Comparison of ENCODE assay signal across 12 mouse cellular contexts in genomic region chr6:53637356-53638351, GRCm38 (mm10).
DNase-seq lines count a peak whose midpoint lies in the region; ATAC-seq lines count a peak whose summit lies in the region.
"Had no signal": no experiment of that assay in that cellular context is flagged by ENCODE, and none has a peak within 500 bp of the region (broad histone marks: within the 10 kb centered on the region; RNA-seq: fewer than 3 reads in every experiment).

No protein-coding gene starts in this region.

- peaks cover 12% of the 10 kb centered on the region for H3K4me1 ChIP-seq in midbrain, embryonic 10.5 days
- H3K4me1 ChIP-seq in midbrain, embryonic 11.5 days (ENCODE audit: control insufficient read depth, insufficient read depth, low read length), result no peaks in the 10 kb centered on the region; the same call in 1 of the 2 replicates
- H3K4me1 ChIP-seq in neural tube, embryonic 14.5 days (ENCODE audit: control insufficient read depth, insufficient read depth, low read length), result no peaks in the 10 kb centered on the region
- H3K4me1 ChIP-seq in kidney, embryonic 16.5 days (ENCODE audit: insufficient read depth, low read length), result no peaks in the 10 kb centered on the region
- H3K4me1 ChIP-seq: heart, embryonic 10.5 days had no signal

- ATAC-seq in midbrain, embryonic 11.5 days (ENCODE audit: low FRiP score), result no peak
- peak; percentile 56; the same call in 1 of the 2 replicates for ATAC-seq in neural tube, embryonic 14.5 days (ENCODE audit: low read depth)
- no peak for ATAC-seq in kidney, embryonic 16.5 days (ENCODE audit: low FRiP score, low TSS enrichment)

- no peak overlapping the region for H3K4me3 ChIP-seq in midbrain, embryonic 10.5 days
- H3K4me3 ChIP-seq in midbrain, embryonic 11.5 days (ENCODE audit: low read depth, low read length), result no peak overlapping the region
- H3K4me3 ChIP-seq in neural tube, embryonic 14.5 days (ENCODE audit: low read depth, low read length), result no peak overlapping the region
- no peak overlapping the region for H3K4me3 ChIP-seq in kidney, embryonic 16.5 days (ENCODE audit: low read length)
- H3K4me3 ChIP-seq: embryonic facial prominence, embryonic 15.5 days; heart, embryonic 10.5 days had no signal

- H3K9ac ChIP-seq in midbrain, embryonic 11.5 days (ENCODE audit: low read length), result no peak overlapping the region
- H3K9ac ChIP-seq in neural tube, embryonic 14.5 days (replicated peaks; ENCODE audit: low read depth, low read length), result no peak overlapping the region
- H3K9ac ChIP-seq in kidney, embryonic 16.5 days (replicated peaks; ENCODE audit: low read length), result no peak overlapping the region
- H3K9ac ChIP-seq: embryonic facial prominence, embryonic 15.5 days had no signal

- 88% methylated on average over 13 of the region's 13 CpGs for WGBS in midbrain, embryonic 10.5 days
- WGBS in midbrain, embryonic 11.5 days, result 80% methylated on average over 13 of the region's 13 CpGs
- 53% methylated on average over 13 of the region's 13 CpGs for WGBS in neural tube, embryonic 14.5 days
- 75% methylated on average over 13 of the region's 13 CpGs for WGBS in kidney, embryonic 16.5 days

- no peaks in the 10 kb centered on the region for H3K9me3 ChIP-seq in midbrain, embryonic 10.5 days (replicated peaks)
- no peaks in the 10 kb centered on the region for H3K9me3 ChIP-seq in midbrain, embryonic 11.5 days (ENCODE audit: control insufficient read depth, low read length)
- no peaks in the 10 kb centered on the region for H3K9me3 ChIP-seq in neural tube, embryonic 14.5 days (ENCODE audit: control insufficient read depth, low read length)
- no peaks in the 10 kb centered on the region for H3K9me3 ChIP-seq in kidney, embryonic 16.5 days (ENCODE audit: low read length)
- H3K9me3 ChIP-seq: embryonic facial prominence, embryonic 15.5 days; heart, embryonic 10.5 days had no signal

- 0 out of 2 replicates have a peak, but pooled peaks cover 3% of the 10 kb centered on the region for H3K27me3 ChIP-seq in midbrain, embryonic 10.5 days (ENCODE audit: low read depth, poor library complexity, severe bottlenecking)
- no peaks in the 10 kb centered on the region for H3K27me3 ChIP-seq in midbrain, embryonic 11.5 days (ENCODE audit: control insufficient read depth, insufficient read depth, low read length)
- H3K27me3 ChIP-seq in neural tube, embryonic 14.5 days (ENCODE audit: control insufficient read depth, insufficient read depth, low read length), result no peaks in the 10 kb centered on the region
- no peaks in the 10 kb centered on the region for H3K27me3 ChIP-seq in kidney, embryonic 16.5 days (ENCODE audit: insufficient read depth, low read length)
- H3K27me3 ChIP-seq: embryonic facial prominence, embryonic 15.5 days had no signal

- no peak for DNase-seq in midbrain, embryonic 10.5 days (ENCODE audit: low spot score)
- no peak for DNase-seq in midbrain, embryonic 11.5 days (ENCODE audit: low spot score, missing footprints)
- peak; percentile 56 to 58 for DNase-seq in cerebellum, postnatal 14 days
- peak; percentile 58 to 65 for DNase-seq in layer of hippocampus, adult 8-10 months (ENCODE audit: low spot score in 2 of 2)
- no peak for DNase-seq in kidney, postnatal 36 days
- no peak for DNase-seq in thymus, postnatal 36 days
- DNase-seq: kidney, postnatal 25 days had no signal

- H3K36me3 ChIP-seq in midbrain, embryonic 10.5 days, result no peaks in the 10 kb centered on the region
- H3K36me3 ChIP-seq in midbrain, embryonic 11.5 days (ENCODE audit: control insufficient read depth, insufficient read depth, low read length), result no peaks in the 10 kb centered on the region
- no peaks in the 10 kb centered on the region for H3K36me3 ChIP-seq in neural tube, embryonic 14.5 days (ENCODE audit: control insufficient read depth, insufficient read depth, low read length)
- H3K36me3 ChIP-seq in kidney, embryonic 16.5 days (ENCODE audit: insufficient read depth, low read length), result no peaks in the 10 kb centered on the region
- H3K36me3 ChIP-seq: embryonic facial prominence, embryonic 15.5 days; heart, embryonic 10.5 days had no signal

- H3K27ac ChIP-seq in midbrain, embryonic 10.5 days (replicated peaks), result 0 out of 2 replicates have a peak overlapping the region, but pooled peaks have one; percentile 17
- no peak overlapping the region for H3K27ac ChIP-seq in midbrain, embryonic 11.5 days (ENCODE audit: low read depth, low read length)
- H3K27ac ChIP-seq in neural tube, embryonic 14.5 days (ENCODE audit: low read depth, low read length), result peak overlapping the region; percentile 44; the same call in 1 of the 2 replicates
- no peak overlapping the region for H3K27ac ChIP-seq in kidney, embryonic 16.5 days (ENCODE audit: low read length)
- H3K27ac ChIP-seq: embryonic facial prominence, embryonic 15.5 days; heart, embryonic 10.5 days; macrophage had no signal

- H3K4me2 ChIP-seq in midbrain, embryonic 11.5 days, result no peak overlapping the region
- no peak overlapping the region for H3K4me2 ChIP-seq in neural tube, embryonic 14.5 days (ENCODE audit: low read depth, low read length)
- H3K4me2 ChIP-seq in kidney, embryonic 16.5 days (replicated peaks; ENCODE audit: low read depth, low read length), result no peak overlapping the region
- H3K4me2 ChIP-seq: embryonic facial prominence, embryonic 15.5 days had no signal

Comparison
In these comparisons a context has a peak if more than half of its experiments do, and no peak if none do; other contexts are left out.
1. H3K27ac ChIP-seq: peak in midbrain, embryonic 10.5 days (single experiment) and neural tube, embryonic 14.5 days (single experiment); none in midbrain, embryonic 11.5 days (single experiment) and kidney, embryonic 16.5 days (single experiment).
2. DNase-seq: peak in cerebellum, postnatal 14 days (2 of 2) and layer of hippocampus, adult 8-10 months (2 of 2); none in midbrain, embryonic 10.5 days (single experiment), midbrain, embryonic 11.5 days (single experiment), kidney, postnatal 36 days (0 of 2) and thymus, postnatal 36 days (0 of 2).